Mouse (Mus musculus): ENCODE data around the gene Suv39h1. TPM values are rescaled to one million over a fixed set of nuclear protein-coding genes. Genes with fewer than 3 reads are reported as not detected.
"Not testable (repeated sequence)": the region's sequence is repeated elsewhere in the genome, so short reads cannot be mapped to it uniquely, and the experiment has no call there.

Suv39h1 gene
- polyA plus RNA-seq, 1 experiment from 2014 or later, result 99.7 TPM

DNA sequence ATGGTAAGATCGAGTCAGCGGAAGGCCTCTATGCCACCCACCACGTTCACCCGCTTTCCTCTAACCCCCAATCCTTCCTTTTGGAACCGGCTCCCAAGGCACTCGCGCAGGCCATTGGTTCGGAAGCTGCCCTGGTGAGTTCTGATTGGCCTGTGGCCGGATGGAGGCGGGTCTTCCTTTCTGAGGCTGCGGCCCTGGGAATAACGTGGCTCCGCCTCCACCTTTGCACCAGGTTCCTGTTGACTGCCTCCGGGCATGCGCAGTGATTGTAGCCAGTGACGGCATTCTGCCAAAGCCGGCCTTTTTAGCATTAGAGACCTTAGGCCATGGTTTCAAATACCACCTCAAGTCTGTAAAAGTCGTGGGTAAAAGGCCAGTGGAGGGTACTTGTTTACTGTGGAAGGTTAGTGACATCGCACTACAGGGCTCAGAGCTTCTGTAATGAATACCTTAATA lies 22.3 kb upstream of the Suv39h1 start:
- ATAC-seq (replicated peaks; ENCODE audit: low FRiP score) (peak; percentile 95), DNase-seq (ENCODE audit: low spot score) (peak; percentile 94)
- peaks cover 3% of the 10 kb centered on the region; the same call in 1 of the 2 replicates for H3K4me1 ChIP-seq (replicated peaks; ENCODE audit: control insufficient read depth, insufficient read depth, low read length)
- no peak overlapping the region for H3K27ac ChIP-seq (ENCODE audit: low read depth, low read length)
- H3K4me3 ChIP-seq (ENCODE audit: low read depth, low read length), result peak overlapping the region; percentile 19; the same call in 1 of the 2 replicates
- H3K4me2 ChIP-seq (ENCODE audit: low read depth, low read length, severe bottlenecking), result peak overlapping the region; percentile 26; the same call in 1 of the 2 replicates
- peak overlapping the region; percentile 43; the same call in 1 of the 2 replicates for H3K9ac ChIP-seq (ENCODE audit: low read length)
- 17% methylated on average over 18 of the region's 19 CpGs for WGBS
- H3K36me3 ChIP-seq (ENCODE audit: control insufficient read depth, insufficient read depth, low read length), result no peaks in the 10 kb centered on the region
- H3K9me3 ChIP-seq (ENCODE audit: control insufficient read depth, low read length), result no peaks in the 10 kb centered on the region
- H3K27me3 ChIP-seq (ENCODE audit: control insufficient read depth, insufficient read depth, low read length), result no peaks in the 10 kb centered on the region

DNA sequence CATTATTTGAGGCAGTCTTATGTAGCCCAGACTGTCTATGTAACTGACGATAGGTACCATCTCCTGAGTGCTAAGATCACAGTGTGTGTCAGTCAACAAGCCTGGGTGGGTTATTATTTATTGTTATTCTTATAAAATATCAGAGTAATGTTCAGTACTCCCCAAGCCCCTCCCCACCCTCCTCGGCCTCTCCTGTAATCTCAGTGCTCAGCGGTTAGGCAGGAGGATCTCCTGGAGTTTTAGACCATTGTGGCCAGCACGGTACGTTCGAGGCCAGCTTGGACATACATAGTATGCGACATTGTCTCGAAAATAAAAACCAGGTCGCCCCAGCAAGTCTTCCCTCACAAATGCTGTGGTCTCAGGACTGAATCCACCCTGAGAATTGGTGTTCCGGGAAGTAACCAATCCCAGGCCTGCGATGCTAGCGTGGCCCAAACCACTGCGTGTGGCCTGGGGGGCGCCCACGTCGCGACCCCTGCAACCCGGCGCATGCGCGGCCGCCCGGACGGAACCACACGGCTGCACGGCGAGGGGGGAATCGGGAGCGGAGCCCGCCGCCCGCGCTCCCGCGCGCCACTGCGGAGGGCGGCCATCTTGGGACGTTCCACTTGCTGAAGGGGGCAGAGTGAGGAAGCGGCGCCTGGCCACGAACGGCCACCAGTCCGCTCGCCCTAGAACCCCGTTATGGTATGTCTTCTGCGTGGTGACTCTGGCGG lies 21.7 kb upstream of the Suv39h1 start:
- peak overlapping the region; percentile 37; the same call in 1 of the 2 replicates for H3K4me2 ChIP-seq (ENCODE audit: low read depth, low read length, severe bottlenecking)
- 37% methylated on average over 11 of the region's 48 CpGs for WGBS

DNA sequence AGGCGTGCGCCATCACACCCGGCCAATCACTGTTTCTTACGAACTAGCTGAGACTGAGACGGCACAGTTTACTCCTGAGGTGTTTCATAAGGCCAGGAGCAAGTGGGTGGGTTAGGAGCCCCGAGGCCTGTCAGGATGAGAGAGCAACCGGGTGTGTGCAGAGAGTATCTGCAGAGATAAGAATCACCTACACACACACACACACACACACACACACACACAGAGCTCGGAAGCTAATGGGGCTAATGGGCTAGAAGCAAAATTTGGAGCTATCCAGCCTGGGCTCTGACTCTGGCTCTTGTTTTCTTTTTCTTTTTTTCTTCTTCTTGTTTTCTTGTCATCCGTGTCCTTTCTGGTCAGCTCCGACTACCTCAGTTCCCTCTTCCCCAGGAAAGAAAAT lies 21.0 kb upstream of the Suv39h1 start:
- H3K36me3 ChIP-seq (ENCODE audit: control insufficient read depth, insufficient read depth, low read length), result no peaks in the 10 kb centered on the region
- 83% methylated on average over 10 of the region's 10 CpGs for WGBS
- DNase-seq (ENCODE audit: low spot score) (no peak), ATAC-seq (replicated peaks; ENCODE audit: low FRiP score) (no peak)
- H3K4me3 ChIP-seq (ENCODE audit: low read depth, low read length), result peak overlapping the region; percentile 20; the same call in 1 of the 2 replicates
- no peaks in the 10 kb centered on the region for H3K27me3 ChIP-seq (ENCODE audit: control insufficient read depth, insufficient read depth, low read length)
- no peak overlapping the region for H3K9ac ChIP-seq (ENCODE audit: low read length)
- peak overlapping the region; percentile 37; the same call in 1 of the 2 replicates for H3K4me2 ChIP-seq (ENCODE audit: low read depth, low read length, severe bottlenecking)
- no peaks in the 10 kb centered on the region for H3K9me3 ChIP-seq (ENCODE audit: control insufficient read depth, low read length)
- peaks cover 2% of the 10 kb centered on the region; the same call in 1 of the 2 replicates for H3K4me1 ChIP-seq (replicated peaks; ENCODE audit: control insufficient read depth, insufficient read depth, low read length)
- H3K27ac ChIP-seq (ENCODE audit: low read depth, low read length), result no peak overlapping the region

More for the DNA sequence above, 21.7 kb upstream of the Suv39h1 start:
- not testable (repeated sequence) for H3K9me3 ChIP-seq (ENCODE audit: control insufficient read depth, low read length); H3K4me1 ChIP-seq (replicated peaks; ENCODE audit: control insufficient read depth, insufficient read depth, low read length); H3K27ac ChIP-seq (ENCODE audit: low read depth, low read length); DNase-seq (ENCODE audit: low spot score); H3K27me3 ChIP-seq (ENCODE audit: control insufficient read depth, insufficient read depth, low read length); H3K36me3 ChIP-seq (ENCODE audit: control insufficient read depth, insufficient read depth, low read length)
- Histone ChIP-seq H3K4me3 (ENCODE audit: low read depth, low read length) (peak overlapping the region; percentile 20; the same call in 1 of the 2 replicates), H3K9ac (ENCODE audit: low read length) (peak overlapping the region; percentile 3; the same call in 1 of the 2 replicates)
- ATAC-seq (replicated peaks; ENCODE audit: low FRiP score), result peak; percentile 92

DNA sequence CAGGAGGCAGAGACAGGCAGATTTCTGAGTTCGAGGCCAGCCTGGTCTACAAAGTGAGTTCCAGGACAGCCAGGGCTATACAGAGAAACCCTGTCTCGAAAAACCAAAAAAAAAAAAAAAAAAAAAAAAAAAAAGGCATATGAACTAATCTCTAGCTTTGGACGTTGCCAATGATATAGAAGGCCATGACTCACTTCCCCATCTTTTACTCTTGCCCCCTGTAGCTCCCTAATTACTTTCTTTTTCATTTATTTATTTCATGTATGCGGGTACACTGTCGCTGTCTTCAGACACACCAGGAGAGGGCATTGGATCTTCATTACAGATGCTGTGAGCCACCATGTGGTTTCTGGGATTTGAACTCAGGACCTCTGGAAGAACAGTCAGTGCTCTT lies 16.4 kb upstream of the Suv39h1 start:
- 93% methylated on average over 4 of the region's 5 CpGs for WGBS
- H3K9ac ChIP-seq (ENCODE audit: low read length), result not testable (repeated sequence)

DNA sequence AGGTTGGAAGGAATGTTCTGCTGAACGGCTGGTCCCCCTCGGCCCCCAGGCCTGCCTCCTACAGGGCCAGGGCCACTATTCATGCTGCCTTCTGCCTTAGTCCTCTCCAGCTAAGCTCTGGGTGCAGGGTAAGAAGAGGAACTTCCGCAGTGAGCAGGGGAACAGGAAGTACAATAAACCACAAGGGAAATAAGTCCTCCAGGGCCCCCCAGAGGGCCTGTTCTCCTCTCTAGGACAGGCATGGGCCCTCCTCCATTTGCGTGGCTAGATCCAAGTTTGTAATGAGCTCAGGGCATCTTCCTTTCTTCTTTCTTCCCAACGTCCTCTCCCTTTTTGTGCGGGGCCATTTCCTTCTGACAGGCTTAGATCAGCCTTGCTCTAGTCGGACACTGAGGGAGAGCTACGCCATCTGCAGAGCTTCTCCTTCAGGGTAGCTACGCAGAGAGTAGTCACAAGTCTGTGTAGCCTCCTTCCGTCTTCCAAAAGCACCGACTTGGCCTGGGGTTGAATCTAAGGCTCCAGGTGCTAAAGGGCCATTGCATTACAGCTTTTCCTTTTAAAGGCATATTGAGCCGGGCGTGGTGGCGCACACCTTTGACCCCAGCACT lies 15.9 kb upstream of the Suv39h1 start, which contains the start of gene Was:
Gene Was (minus strand): TSS at position 153 of the 608 bp plus-strand sequence.
- no peak within 1 kb of the TSS for H3K9ac ChIP-seq (ENCODE audit: low read length)
- WGBS, result 89% methylated on average over 14 of the region's 14 CpGs
- DNase-seq (ENCODE audit: low spot score), result no peak
- H3K27me3 ChIP-seq (ENCODE audit: control insufficient read depth, insufficient read depth, low read length), result no peaks in the 10 kb centered on the region
- H3K4me3 ChIP-seq (ENCODE audit: low read depth, low read length), result no peak within 1 kb of the TSS
- no peak for ATAC-seq (replicated peaks; ENCODE audit: low FRiP score)
- no peak within 1 kb of the TSS for H3K27ac ChIP-seq (ENCODE audit: low read depth, low read length)
- no peak within 1 kb of the TSS for H3K4me2 ChIP-seq (ENCODE audit: low read depth, low read length, severe bottlenecking)
- H3K4me1 ChIP-seq (replicated peaks; ENCODE audit: control insufficient read depth, insufficient read depth, low read length), result no peaks in the 10 kb centered on the region
- H3K9me3 ChIP-seq (ENCODE audit: control insufficient read depth, low read length), result no peaks in the 10 kb centered on the region
- H3K36me3 ChIP-seq (ENCODE audit: control insufficient read depth, insufficient read depth, low read length), result no peaks in the 10 kb centered on the region

More for the DNA sequence above, 16.4 kb upstream of the Suv39h1 start:
- H3K27me3 ChIP-seq (ENCODE audit: control insufficient read depth, insufficient read depth, low read length); H3K27ac ChIP-seq (ENCODE audit: low read depth, low read length); H3K4me2 ChIP-seq (ENCODE audit: low read depth, low read length, severe bottlenecking); H3K9me3 ChIP-seq (ENCODE audit: control insufficient read depth, low read length); DNase-seq (ENCODE audit: low spot score); H3K4me3 ChIP-seq (ENCODE audit: low read depth, low read length); H3K4me1 ChIP-seq (replicated peaks; ENCODE audit: control insufficient read depth, insufficient read depth, low read length); ATAC-seq (replicated peaks; ENCODE audit: low FRiP score); H3K36me3 ChIP-seq (ENCODE audit: control insufficient read depth, insufficient read depth, low read length): not testable (repeated sequence)

DNA sequence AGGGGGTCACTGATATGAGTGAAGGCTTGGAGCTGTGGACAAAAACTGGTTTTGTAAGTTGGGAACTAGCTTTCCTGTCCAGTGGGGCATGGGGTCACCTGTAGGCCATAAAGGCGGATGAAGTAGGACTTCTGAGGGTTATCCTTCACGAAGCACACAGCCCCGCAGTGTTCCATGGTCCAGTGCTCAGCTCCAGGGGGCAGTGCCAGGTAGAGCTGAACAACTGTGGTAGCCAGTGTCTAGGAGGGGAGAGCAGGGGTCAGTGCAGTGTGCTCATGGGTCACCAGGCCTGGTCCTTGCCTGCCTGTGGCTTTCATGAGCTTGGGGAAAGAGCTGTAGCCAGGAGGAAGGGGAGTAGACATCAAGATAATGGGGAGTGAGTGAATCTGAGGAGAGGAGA lies 15.2 kb upstream of the Suv39h1 start:
- no peaks in the 10 kb centered on the region for H3K27me3 ChIP-seq (ENCODE audit: control insufficient read depth, insufficient read depth, low read length)
- ATAC-seq (replicated peaks; ENCODE audit: low FRiP score), result no peak
- no peaks in the 10 kb centered on the region for H3K4me1 ChIP-seq (replicated peaks; ENCODE audit: control insufficient read depth, insufficient read depth, low read length)
- WGBS, result 93% methylated on average over 3 of the region's 3 CpGs
- no peaks in the 10 kb centered on the region for H3K36me3 ChIP-seq (ENCODE audit: control insufficient read depth, insufficient read depth, low read length)
- no peak overlapping the region for H3K4me3 ChIP-seq (ENCODE audit: low read depth, low read length)
- H3K9me3 ChIP-seq (ENCODE audit: control insufficient read depth, low read length), result no peaks in the 10 kb centered on the region
- no peak overlapping the region for H3K4me2 ChIP-seq (ENCODE audit: low read depth, low read length, severe bottlenecking)
- no peak for DNase-seq (ENCODE audit: low spot score)
- H3K9ac ChIP-seq (ENCODE audit: low read length), result no peak overlapping the region
- H3K27ac ChIP-seq (ENCODE audit: low read depth, low read length), result no peak overlapping the region

DNA sequence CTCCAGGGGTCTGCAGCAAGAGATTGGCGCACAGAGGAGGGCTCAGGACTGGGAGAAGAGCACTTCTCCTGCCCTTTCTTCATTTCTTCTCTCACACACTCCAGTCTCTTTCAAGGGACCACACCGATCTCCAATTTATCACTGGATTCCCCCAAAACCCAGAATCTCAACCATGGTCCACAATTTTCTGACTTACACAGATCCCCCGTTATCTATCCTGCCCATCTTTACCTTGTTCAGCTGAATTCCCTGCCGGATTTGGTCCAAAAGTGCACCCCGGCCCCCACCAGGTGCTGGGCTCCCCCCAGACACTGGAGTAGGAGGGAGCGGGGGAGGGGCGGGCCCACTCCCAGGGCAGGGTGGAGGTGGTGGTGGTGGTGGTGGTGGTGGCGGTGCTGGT lies 11.1 kb upstream of the Suv39h1 start:
- H3K4me2 ChIP-seq (ENCODE audit: low read depth, low read length, severe bottlenecking), result no peak overlapping the region
- WGBS, result 82% methylated on average over 8 of the region's 8 CpGs
- no peak overlapping the region for H3K9ac ChIP-seq (ENCODE audit: low read length)
- no peak overlapping the region for H3K4me3 ChIP-seq (ENCODE audit: low read depth, low read length)
- H3K36me3 ChIP-seq (ENCODE audit: control insufficient read depth, insufficient read depth, low read length), result no peaks in the 10 kb centered on the region
- ATAC-seq (replicated peaks; ENCODE audit: low FRiP score) (no peak), DNase-seq (ENCODE audit: low spot score) (no peak)
- H3K9me3 ChIP-seq (ENCODE audit: control insufficient read depth, low read length), result no peaks in the 10 kb centered on the region
- no peaks in the 10 kb centered on the region for H3K27me3 ChIP-seq (ENCODE audit: control insufficient read depth, insufficient read depth, low read length)
- no peaks in the 10 kb centered on the region for H3K4me1 ChIP-seq (replicated peaks; ENCODE audit: control insufficient read depth, insufficient read depth, low read length)
- no peak overlapping the region for H3K27ac ChIP-seq (ENCODE audit: low read depth, low read length)

DNA sequence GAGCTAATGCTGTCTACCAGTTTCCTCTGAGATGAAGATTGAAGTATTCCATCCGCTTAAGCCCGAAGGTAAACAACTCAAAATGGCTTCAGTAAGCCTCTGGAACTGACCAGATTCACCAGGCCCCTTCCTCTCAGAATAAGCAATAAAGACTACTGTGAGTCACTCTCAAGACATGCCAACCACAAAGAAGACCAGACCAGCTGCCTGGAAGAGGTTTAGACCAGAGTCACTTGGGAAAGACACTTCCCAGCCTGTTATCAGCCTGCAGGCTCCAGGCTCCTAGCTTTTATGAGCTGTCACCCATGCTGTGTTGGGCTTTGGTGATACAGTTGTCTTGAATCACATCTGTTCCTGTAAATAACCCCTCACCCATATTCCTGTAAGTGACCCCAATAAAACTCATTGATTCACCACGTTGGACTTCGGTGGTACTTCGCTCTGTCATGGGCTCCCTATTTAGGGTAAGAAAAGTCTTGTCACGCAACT lies 10.3 kb upstream of the Suv39h1 start:
- no peak for ATAC-seq (replicated peaks; ENCODE audit: low FRiP score)
- no peaks in the 10 kb centered on the region for H3K27me3 ChIP-seq (ENCODE audit: control insufficient read depth, insufficient read depth, low read length)
- H3K27ac ChIP-seq (ENCODE audit: low read depth, low read length), result no peak overlapping the region
- no peaks in the 10 kb centered on the region for H3K36me3 ChIP-seq (ENCODE audit: control insufficient read depth, insufficient read depth, low read length)
- no peaks in the 10 kb centered on the region for H3K4me1 ChIP-seq (replicated peaks; ENCODE audit: control insufficient read depth, insufficient read depth, low read length)
- WGBS, result 91% methylated on average over 6 of the region's 6 CpGs
- H3K4me3 ChIP-seq (ENCODE audit: low read depth, low read length), result no peak overlapping the region
- H3K4me2 ChIP-seq (ENCODE audit: low read depth, low read length, severe bottlenecking), result no peak overlapping the region
- DNase-seq (ENCODE audit: low spot score), result no peak
- no peak overlapping the region for H3K9ac ChIP-seq (ENCODE audit: low read length)
- no peaks in the 10 kb centered on the region for H3K9me3 ChIP-seq (ENCODE audit: control insufficient read depth, low read length)
